Mouse (Mus musculus) regulatory T cell (primary cell): ENCODE measurements around the gene Ppm1n.

ENCODE experiments used
- in situ Hi-C: fragments of 300-600 bp; cut with MboI, MseI; formaldehyde crosslinking; loops from one replicate; pipeline ENCODE4 v1.15.1; 2025; ENCODE audit warnings: high pct_unique_total_duplicates

The Ppm1n gene

DNA sequence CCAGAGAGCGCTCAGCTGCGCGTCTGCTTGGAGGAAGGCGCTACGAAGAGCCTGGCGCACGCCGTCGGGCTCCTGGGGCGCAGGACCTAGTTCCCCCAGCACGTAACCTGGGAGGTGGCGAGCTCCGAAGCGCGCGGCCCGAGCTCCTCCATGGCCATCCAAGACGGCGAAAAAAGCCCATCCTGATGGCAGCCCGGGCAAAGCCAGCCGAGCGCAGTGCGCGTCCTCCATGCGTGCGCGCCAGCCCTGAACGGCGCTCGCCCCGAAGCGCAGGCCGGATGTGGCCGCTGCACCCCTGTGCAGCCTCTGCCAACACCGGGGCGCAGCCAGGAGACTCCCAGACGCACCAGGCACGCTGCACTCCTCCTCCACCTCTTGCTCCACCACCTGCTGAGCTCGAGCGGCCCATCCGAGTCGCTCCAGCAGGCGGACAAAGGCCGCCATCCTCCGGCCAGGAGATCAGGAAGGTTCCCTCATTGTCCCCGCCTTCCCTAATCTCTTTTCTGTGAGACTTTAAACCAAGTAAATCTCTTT is at the start of gene Ppm1n:
Gene Ppm1n, minus strand, starts transcription at position 484 of the 534 bp plus-strand sequence.
- in situ Hi-C loops = loop anchor here (5.0 kb wide), 2 partner anchors 37 to 92 kb away; no protein-coding TSS in a partner anchor

DNA sequence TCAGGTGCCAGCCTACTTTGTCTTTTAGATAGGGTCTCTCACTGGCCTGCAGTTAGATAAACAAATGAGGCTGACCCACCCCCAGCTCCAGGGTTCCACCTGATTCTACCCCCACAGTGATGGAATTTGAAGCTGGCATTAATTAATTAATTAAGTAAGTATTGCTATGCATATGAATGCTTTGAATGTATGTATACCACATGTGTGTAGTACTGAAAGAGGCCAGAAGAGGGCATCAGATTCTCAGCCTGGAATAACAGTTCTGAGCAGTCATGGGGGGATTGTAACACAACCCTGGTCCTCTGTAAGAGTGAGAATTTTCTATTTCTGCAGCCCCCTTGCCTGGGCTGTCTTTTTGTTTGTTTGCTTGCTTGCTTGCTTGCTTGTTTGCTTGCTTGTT is 48.6 kb upstream of the Ppm1n start:
- in situ Hi-C loops = loop anchor here (10.0 kb wide), 1 partner anchor 616 kb away; no protein-coding TSS in a partner anchor

DNA sequence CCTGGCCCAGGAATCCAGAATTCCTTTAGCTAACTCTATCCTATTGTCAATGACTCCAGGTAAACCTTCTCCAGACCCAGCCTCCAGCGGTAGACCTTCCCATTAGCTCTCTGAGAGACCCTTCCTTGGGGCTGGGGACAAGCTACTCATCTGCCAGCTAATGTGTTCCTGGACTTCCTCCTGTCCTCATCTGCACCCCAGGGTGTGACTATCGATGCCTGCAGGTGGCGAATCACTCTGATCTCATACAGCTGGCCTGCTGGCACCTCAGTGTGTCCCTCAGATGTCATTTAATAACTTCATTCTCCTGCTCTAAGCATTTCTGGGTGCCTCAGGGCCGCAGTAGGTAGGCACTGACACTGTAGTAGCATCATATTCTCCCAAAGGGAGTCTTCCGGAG is 47.9 kb upstream of the Ppm1n start:
- in situ Hi-C loops = loop anchor here (10.0 kb wide), 1 partner anchor 617 kb away; no protein-coding TSS in a partner anchor

DNA sequence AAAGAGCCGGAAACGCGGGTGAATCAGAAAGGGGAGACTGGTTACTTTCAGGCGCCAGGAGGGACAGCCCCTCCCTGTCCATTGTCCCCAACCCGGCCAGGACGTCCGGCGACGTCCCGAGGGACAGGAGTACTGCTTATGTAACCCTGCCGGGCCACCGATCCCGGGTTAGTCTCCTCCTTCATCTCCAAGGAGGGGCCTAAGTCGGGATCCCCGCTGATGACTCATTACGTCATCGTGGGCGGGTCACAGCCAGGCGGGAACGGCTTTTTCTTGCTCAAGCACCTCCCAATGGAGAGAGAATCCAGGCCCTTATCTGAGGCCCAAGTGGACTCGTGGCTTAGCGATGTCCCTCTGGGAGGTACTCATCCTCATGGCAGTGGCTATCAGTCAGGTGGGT is 47.3 kb upstream of the Ppm1n start:
- in situ Hi-C loops = loop anchor here (10.0 kb wide), 1 partner anchor 618 kb away; no protein-coding TSS in a partner anchor

DNA sequence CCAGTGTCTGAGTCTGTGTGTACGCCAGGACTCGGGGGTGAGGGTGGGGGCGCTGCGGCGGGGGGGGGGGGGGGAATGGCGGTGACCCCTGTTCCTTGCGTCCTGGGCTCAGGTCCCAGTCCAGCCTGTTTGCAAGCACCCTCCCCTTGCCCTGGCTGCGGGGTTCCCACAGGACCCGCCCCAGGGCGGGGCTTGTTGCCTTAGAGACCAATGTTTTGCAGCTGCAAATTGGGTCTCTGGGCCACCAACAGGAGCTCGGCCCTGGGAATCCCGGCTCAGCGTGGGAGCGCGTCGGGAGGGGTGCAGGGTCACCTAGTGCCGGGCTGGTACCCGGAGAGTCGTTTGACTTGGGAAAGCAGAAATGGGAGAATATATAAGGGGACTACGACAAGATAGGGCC is 46.5 kb upstream of the Ppm1n start:
- in situ Hi-C loops = loop anchor here (10.0 kb wide), 1 partner anchor 618 kb away; no protein-coding TSS in a partner anchor

DNA sequence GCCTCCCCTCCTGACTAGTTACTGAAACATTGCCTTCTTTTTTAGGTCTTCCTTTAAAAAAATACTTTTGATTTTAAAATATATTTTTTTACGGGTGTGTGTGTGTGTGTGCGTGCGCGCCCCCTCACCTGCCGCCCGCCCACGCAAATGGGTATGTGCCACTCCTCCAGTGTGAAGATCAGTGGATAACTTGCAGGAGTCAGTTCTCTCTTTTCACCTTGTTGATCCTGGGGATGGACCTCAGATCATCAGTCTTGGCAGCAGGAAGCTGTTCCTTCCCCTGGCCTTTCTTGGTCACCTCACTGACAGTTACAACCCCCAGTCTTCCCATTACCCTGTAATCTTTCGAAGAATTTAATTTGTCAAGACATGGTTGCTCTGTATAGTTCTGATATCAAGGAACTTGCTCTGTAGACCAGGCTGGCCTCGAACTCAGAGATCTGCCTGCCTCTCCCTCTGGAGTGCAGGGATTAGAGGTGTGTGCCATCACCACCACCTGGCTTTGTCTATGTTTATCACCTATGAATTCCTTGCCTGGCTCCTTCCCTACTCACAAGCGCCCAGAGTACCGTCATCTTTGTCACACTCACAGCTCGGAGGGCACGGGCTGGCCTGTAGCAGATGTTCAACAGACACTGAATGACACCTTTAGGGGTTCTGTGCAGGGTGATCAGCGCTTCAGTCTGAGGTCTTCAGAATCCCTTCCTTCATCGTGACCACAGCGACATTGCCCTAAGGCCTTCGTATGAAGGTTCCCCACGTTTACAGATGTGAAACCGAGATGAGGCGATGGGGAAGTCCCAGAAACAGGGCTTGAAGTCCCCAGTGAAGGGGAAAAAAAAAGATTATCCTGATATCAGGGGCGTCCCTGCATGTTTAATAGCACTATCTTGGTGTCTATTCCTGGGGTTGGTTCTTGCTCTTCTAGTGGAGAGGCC is 45.7 kb upstream of the Ppm1n start:
- in situ Hi-C loops = loop anchor here (10.0 kb wide), 1 partner anchor 619 kb away; no protein-coding TSS in a partner anchor

DNA sequence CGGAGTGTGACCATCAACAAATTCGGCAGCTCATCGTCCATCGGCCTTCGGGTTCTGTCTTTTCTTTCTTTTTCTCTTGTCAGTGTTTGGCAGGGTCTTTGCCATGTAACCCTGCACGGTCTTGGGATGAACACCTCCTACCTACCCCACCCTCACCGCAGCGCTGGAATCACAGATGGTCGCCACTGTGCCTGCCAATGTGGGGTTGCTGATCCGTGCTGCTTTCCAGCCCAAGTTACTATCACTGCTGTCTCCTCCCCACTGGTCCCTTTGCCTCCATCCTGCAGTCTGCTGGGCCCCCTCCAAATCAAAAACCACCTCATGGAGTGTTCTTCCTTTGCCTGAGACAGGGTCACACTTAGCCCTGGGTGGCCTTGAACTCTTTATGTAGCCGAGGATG is 44.4 kb upstream of the Ppm1n start:
- in situ Hi-C loops = loop anchor here (10.0 kb wide), 1 partner anchor 621 kb away; no protein-coding TSS in a partner anchor

DNA sequence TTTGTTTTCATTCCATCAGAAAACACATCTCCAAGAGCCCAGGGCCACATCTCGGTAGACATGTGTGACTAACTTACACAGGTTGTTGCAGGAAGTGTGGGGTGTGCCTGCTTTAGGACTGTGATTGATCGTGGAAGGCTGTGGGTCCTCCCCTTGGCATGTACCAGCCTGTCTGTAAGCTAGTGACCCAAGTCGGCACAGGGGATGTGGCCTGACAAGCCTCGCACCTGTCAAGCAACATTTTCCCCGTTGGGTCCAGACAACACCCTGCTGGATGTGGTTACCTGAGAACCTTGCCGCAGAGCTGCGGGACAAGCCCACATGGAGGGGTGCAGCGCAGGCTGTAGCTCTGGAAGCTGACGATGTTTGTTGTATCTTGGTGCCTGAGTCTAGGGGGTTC is 42.6 kb upstream of the Ppm1n start:
- in situ Hi-C loops = loop anchor here (10.0 kb wide), 1 partner anchor 622 kb away; no protein-coding TSS in a partner anchor

DNA sequence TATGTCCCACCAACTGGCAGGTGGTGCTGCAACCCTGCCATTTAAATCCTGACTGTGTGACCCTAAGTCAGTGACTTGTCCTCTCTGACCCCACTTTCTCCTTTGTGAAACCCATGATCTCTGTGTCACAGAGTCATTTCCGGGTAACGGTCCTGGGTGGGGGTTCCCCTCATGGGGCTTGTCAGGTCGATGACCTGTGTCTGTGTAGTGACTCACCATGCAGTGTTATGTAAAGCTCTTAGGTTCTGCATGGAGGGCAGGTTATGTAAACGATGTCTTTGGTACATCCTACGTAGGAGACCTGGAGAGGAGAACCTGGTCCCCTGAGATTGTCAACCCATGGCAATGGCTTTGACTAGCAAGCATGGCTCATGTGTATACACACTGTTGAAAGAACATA is 41.6 kb upstream of the Ppm1n start:
- in situ Hi-C loops = loop anchor here (10.0 kb wide), 1 partner anchor 623 kb away; no protein-coding TSS in a partner anchor

DNA sequence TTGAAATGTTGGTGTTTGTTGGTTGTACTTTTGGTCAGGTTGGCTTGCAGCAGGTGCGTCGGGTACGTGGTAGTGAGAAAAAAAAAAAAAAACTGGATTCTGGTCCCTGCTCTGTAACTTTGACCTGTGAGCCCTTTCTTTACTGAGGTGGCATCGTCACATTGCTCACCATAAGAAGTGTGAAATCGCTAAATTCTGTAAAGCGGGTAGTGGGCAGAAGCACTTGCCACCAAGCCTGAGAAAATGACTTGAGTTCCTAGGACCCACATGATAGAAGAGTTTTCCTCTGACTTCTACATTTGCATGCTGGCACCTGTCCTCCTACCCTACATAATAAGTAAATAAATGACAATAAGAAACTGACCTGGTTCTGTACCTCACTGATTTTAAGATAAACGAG is 40.8 kb upstream of the Ppm1n start:
- in situ Hi-C loops = loop anchor here (10.0 kb wide), 1 partner anchor 624 kb away; no protein-coding TSS in a partner anchor

DNA sequence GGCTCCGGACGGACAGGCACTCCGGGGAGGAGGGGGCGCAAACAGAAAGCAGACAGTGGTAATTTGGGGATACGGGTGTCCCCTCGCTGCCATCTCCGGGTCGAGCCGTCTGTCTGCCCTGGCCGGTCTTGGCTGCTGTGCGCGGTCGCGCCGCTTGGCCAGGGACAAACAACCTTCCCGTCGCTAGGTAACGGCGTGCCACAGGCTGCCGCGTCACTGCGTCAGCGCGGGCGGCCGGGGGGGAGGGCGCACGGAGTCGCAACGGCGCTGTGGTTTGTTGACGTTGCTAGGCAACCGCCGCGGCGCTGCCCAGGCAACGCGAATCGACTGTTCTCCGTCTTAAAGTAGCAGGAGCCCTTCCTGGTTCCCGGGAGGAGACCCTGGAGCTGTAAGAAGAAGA is 40.0 kb upstream of the Ppm1n start:
- in situ Hi-C loops = loop anchor here (10.0 kb wide), 2 partner anchors 505 to 625 kb away; partner anchors contain the start of gene Bcl3

DNA sequence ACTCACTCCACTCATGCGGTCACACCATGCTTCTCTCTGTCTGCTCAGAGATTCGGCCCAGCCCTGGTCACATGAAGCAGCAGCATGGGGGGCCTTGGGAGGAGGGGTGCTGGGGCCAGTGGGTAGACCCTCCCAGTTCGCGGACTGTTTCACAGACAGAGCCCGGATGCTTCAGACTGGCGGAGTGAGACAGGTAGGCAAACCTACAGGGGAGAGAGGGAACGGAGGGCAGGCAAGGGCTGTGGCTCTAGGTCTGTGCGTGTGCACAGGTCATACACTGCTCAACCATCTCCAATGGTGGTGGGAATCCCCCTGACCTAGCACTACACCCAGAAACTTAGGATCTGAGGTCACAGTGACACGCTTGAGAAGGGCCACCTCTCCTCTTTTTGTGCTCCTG is 39.6 kb upstream of the Ppm1n start:
- in situ Hi-C loops = loop anchor here (10.0 kb wide), 1 partner anchor 505 kb away; the partner anchor contains the start of gene Bcl3

DNA sequence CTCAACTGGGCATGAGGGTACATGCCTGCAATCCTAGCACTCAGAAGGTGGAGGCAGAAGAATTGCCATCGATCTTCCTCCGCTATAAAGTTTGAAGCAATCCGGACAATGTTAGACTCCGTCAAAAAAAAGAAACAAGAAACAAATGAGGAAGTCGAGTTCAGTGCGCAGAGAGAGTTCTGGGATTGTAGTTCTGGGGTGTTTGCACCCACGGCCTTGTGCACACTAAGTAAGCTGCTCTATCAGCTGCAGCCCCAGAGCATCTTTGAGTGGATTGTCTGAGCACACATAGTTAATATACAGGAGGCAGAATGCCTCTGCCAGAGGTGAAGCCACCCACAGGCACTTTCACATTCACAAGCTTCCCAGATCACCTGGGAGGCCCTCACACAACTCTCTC is 38.8 kb upstream of the Ppm1n start:
- in situ Hi-C loops = loop anchor here (10.0 kb wide), 1 partner anchor 506 kb away; the partner anchor contains the start of gene Bcl3

DNA sequence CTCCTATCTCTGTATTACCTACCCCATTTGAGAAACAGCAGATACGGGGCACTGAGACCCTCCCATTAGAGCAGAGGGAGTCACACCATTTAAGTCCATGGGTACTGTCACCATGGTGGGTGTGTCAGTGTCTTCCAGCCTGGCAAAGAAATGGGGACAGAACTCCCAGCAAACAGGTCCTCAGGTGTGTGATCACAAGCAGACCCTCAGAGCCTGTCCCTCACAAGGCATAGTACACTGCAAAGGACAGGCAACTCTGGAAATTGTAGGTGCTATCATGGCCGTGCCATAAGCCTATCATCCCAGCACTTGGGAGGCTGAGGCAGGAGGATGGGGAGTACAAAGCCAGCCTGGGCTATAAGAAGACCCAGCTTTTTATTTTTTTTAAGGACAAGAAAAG is 38.3 kb upstream of the Ppm1n start:
- in situ Hi-C loops = loop anchor here (10.0 kb wide), 1 partner anchor 507 kb away; the partner anchor contains the start of gene Bcl3

DNA sequence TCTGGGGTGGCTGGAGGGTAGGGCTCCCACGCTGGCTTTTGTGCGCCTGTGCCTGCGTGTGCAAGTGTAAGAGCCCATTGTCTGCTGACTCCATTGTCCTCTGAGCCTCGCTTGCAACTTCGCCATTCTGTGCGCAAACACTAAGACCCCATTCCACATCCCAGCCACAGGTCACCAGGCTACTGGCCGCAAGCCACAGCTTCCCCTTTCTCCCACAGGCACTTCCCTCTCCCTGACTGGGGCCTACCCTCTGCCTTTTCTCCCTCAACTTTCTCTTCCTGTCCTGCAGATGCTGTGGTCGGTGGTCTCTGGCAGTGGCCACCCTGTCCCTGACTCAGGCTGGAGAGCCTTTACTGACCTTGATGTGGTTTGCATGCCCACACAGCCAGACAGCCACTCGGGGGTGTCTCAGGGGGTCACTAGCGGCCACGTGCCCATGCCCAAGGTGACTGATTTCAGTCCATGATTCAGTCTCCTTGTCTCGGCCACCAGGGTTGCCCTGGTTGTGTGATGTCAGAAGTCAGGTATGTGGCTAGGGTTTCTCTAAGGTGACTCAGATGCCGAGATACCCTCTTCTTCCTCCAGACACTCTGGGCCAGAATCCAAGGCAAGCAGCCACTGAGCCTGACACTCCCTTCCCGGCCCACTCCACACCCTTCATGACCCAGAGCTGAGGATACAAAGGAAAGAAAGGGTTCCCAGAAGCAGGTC is 36.7 kb upstream of the Ppm1n start:
- in situ Hi-C loops = loop anchor here (10.0 kb wide), 1 partner anchor 508 kb away; the partner anchor contains the start of gene Bcl3

DNA sequence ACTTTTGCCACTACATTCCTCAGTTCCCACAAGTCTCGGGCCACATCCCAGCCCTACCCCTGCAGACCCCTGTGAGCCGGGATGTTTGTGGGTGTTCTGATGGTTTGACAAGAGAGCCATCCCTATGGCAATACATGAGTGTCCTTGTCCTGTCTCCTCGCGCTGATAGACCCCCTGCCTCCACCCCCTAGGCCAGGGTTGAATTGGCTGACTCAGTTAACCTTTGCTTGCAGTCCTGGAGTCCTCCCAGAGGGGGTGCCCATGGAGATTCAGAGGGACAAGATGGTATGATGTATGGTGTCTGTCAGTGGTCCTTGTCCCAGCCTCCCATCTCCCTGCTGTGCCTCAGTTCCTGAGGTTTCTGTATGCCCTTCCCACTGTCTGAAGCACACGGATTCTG is 34.2 kb upstream of the Ppm1n start:
- in situ Hi-C loops = loop anchor here (10.0 kb wide), 1 partner anchor 511 kb away; the partner anchor contains the start of gene Bcl3

DNA sequence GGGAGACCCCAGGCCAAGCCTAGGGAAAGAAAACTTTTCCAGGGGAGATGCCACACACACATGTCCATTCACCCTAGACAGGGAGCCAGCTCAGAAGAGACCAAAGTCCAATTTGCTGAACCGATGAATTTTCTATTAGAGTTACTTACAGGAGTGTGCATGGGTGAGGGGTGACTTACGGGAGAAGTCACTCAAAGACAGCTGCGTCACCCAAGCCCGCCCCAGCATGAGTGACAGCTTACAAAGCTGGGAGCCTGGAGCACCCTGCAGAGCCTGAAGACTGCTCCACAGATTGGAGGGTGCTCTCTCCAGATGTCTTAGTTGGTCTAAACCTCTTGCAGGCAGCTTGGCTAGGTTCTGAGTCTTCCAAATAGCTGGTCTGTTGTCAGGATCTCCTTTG is 32.1 kb upstream of the Ppm1n start:
- in situ Hi-C loops = loop anchor here (10.0 kb wide), 1 partner anchor 513 kb away; the partner anchor contains the start of gene Bcl3

DNA sequence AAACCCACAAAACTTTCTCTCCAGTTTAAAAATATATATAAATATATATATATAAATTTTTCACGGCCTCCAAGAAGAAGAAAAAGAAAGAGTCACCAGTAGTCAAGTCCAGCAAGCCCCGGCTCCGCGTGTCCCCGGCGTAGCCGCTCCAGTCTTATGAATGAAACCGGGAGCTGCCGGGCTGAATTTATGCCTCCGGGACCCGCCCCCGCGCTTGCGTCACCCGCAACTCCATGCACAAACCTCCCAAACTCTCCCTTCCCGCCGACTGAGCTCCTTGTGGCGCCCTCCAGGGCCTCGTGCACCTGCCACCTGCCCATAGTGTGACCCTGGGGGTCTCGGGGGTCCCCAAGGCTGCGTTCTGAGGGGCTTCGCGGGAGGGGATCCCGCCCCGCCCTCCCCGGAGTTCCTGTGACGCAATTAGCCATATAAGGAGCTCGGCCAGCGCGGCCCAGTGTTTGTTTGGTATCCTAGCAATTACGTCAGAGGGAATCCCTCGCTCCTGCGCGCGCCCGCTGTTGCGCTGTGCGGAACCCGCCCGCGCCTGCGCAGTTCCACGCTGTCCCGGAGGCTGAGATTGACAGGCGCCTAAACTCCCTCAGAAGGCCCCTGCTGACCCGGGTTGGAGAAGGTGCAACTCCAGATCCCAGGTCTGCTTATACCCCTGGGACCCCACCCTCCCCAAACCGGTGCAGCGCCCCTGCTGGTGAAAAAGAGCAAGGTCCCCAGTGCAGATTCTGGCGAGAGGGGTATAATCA is 30.2 kb upstream of the Ppm1n start, which contains the start of gene Fosb:
Gene Fosb, minus strand, starts transcription at position 168 of the 758 bp plus-strand sequence.
- in situ Hi-C loops = loop anchor here (5.0 to 10.0 kb wide), 3 partner anchors 32 to 515 kb away; partner anchors contain the start of genes Bcl3 and Ercc1

DNA sequence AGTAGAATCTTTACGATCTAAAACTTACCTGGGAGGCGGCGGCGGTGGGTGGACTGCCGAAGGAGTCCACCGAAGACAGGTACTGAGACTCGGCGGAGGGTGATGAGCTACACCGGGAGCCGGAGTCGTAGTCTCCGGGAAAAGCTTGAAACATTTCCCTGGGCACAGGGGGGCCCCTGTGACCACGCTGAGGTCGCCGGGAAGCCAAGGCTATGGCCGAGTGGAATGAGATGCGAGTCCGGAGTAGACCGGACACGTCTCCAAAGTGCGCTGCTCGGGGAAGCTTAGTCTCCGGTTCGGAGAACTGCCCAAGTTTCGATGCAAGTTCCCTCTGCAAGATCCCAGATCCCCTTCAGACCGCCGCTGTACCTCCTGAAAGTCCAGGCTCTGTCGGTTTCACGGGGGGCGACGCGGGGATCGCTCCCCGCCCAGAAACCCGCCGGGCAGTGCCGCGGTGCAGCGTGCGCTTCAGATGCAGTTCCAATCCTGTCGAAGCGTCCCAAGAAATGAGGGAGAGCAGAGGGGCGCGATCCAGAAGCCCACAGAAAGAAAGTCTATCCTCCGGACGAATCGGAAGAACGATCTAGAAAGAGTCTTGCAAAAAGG is 29.5 kb upstream of the Ppm1n start:
- in situ Hi-C loops = loop anchor here (5.0 to 10.0 kb wide), 2 partner anchors 33 to 55 kb away; partner anchors contain the start of gene Ercc1
